In the genomic region with DNA sequence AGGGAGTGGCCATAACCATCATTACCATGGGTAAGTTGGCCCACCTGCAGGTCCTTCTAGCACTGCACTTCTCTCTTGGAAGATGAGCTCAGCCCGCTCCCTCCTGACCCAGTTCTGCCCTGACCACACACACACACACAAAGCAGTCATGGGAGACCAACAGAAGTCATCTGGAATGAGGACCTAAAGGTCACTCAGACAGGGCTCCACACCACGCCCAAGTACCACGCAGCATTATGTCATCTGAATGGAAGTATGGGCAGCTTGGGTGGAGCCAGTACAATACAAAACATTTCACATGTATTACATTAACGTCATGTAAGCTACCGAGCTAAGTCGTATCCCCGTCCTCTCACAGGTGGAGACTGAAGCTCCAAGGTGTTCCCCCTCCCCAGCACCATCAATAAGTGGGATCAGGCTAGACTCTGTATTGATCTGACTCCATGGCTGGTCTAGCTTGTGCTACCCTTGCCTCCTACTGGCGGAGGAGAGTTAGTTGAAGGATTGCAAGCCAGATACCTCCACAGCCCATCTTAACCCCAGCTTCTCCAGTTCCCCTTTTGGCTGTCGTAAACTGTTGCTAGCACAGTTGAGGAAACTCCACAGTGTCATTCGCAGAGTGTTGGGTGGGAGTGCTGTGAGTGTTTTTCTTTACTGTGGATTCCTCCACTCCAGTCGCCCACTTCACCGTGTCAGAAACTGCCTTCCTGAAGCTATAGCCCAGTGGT, we compare ENCODE assay signal across 14 mouse cellular contexts. TPM values are rescaled to one million over a fixed set of nuclear protein-coding genes. Genes with fewer than 3 reads are reported as not detected.
DNase-seq lines count a peak whose midpoint lies in the region; ATAC-seq lines count a peak whose summit lies in the region.
"Had no signal": no experiment of that assay in that cellular context is flagged by ENCODE, and none has a peak within 500 bp of the region (broad histone marks: within the 10 kb centered on the region; RNA-seq: fewer than 3 reads in every experiment).

No protein-coding gene starts in this region.

- peaks cover 29% of the 10 kb centered on the region for H3K4me1 ChIP-seq in forebrain, embryonic 10.5 days
- no peaks in the 10 kb centered on the region for H3K4me1 ChIP-seq in forebrain, embryonic 11.5 days (replicated peaks; ENCODE audit: control insufficient read depth, insufficient read depth, low read length)
- H3K4me1 ChIP-seq in liver, embryonic 12.5 days: peaks cover 44% of the 10 kb centered on the region
- H3K4me1 ChIP-seq in liver, embryonic 11.5 days (replicated peaks; ENCODE audit: control insufficient read depth, insufficient read depth, low read length): peaks cover 24% of the 10 kb centered on the region
- H3K4me1 ChIP-seq in liver, embryonic 15.5 days (replicated peaks): peaks cover 45% of the 10 kb centered on the region
- peaks cover 21% of the 10 kb centered on the region; the same call in 1 of the 2 replicates for H3K4me1 ChIP-seq in stomach, embryonic 15.5 days
- H3K4me1 ChIP-seq in hindbrain, embryonic 11.5 days (replicated peaks; ENCODE audit: control insufficient read depth, insufficient read depth, low read length): no peaks in the 10 kb centered on the region
- H3K4me1 ChIP-seq: forebrain, embryonic 12.5 days had no signal

- DNase-seq in forebrain, embryonic 10.5 days (ENCODE audit: extremely low spot score, low spot score): no peak
- DNase-seq in forebrain, embryonic 11.5 days (ENCODE audit: low spot score): no peak
- DNase-seq in liver, embryonic 11.5 days (ENCODE audit: low spot score): no peak
- no peak for DNase-seq in adrenal gland, postnatal 14 days
- DNase-seq in hindbrain, embryonic 11.5 days (ENCODE audit: low spot score): no peak
- DNase-seq: adrenal gland, postnatal 10 days; cerebellum, postnatal 10 days; heart, postnatal 14 days had no signal

- ATAC-seq in forebrain, embryonic 11.5 days (replicated peaks; ENCODE audit: low FRiP score): no peak
- no peak for ATAC-seq in liver, embryonic 12.5 days
- ATAC-seq in liver, embryonic 11.5 days (replicated peaks; ENCODE audit: low FRiP score): no peak; the same call in 1 of the 2 replicates
- ATAC-seq in liver, embryonic 15.5 days (ENCODE audit: insufficient read depth): no peak
- ATAC-seq in stomach, embryonic 15.5 days (ENCODE audit: insufficient read depth, low FRiP score, low read depth): no peak
- no peak for ATAC-seq in hindbrain, embryonic 11.5 days (ENCODE audit: low FRiP score)

- H3K27me3 ChIP-seq in forebrain, embryonic 10.5 days (ENCODE audit: poor library complexity, severe bottlenecking): no peaks in the 10 kb centered on the region
- no peaks in the 10 kb centered on the region for H3K27me3 ChIP-seq in forebrain, embryonic 11.5 days (ENCODE audit: control insufficient read depth, insufficient read depth, low read length)
- no peaks in the 10 kb centered on the region for H3K27me3 ChIP-seq in liver, embryonic 12.5 days (replicated peaks)
- no peaks in the 10 kb centered on the region for H3K27me3 ChIP-seq in liver, embryonic 11.5 days (replicated peaks; ENCODE audit: control insufficient read depth, insufficient read depth, low read length)
- H3K27me3 ChIP-seq in liver, embryonic 15.5 days: no peaks in the 10 kb centered on the region
- H3K27me3 ChIP-seq in stomach, embryonic 15.5 days (replicated peaks): no peaks in the 10 kb centered on the region
- H3K27me3 ChIP-seq in hindbrain, embryonic 11.5 days (ENCODE audit: control insufficient read depth, insufficient read depth, low read length): no peaks in the 10 kb centered on the region
- H3K27me3 ChIP-seq: forebrain, embryonic 12.5 days had no signal

- no peak overlapping the region for H3K4me3 ChIP-seq in forebrain, embryonic 10.5 days
- H3K4me3 ChIP-seq in forebrain, embryonic 11.5 days (ENCODE audit: low read depth, low read length): no peak overlapping the region
- H3K4me3 ChIP-seq in liver, embryonic 12.5 days: no peak overlapping the region
- H3K4me3 ChIP-seq in liver, embryonic 11.5 days (ENCODE audit: low read depth, low read length): no peak overlapping the region
- H3K4me3 ChIP-seq in liver, embryonic 15.5 days (replicated peaks): no peak overlapping the region
- no peak overlapping the region for H3K4me3 ChIP-seq in stomach, embryonic 15.5 days (replicated peaks)
- no peak overlapping the region for H3K4me3 ChIP-seq in hindbrain, embryonic 11.5 days (ENCODE audit: low read depth, low read length)
- H3K4me3 ChIP-seq: forebrain, embryonic 12.5 days; layer of hippocampus, adult 2 months; megakaryocyte, embryonic 14.5 days had no signal

- H3K9me3 ChIP-seq in forebrain, embryonic 10.5 days: no peaks in the 10 kb centered on the region
- no peaks in the 10 kb centered on the region for H3K9me3 ChIP-seq in forebrain, embryonic 11.5 days (ENCODE audit: control insufficient read depth, low read length)
- H3K9me3 ChIP-seq in liver, embryonic 12.5 days (replicated peaks): no peaks in the 10 kb centered on the region
- H3K9me3 ChIP-seq in liver, embryonic 11.5 days (ENCODE audit: control insufficient read depth, low read length): no peaks in the 10 kb centered on the region
- H3K9me3 ChIP-seq in liver, embryonic 15.5 days (replicated peaks): no peaks in the 10 kb centered on the region
- H3K9me3 ChIP-seq in stomach, embryonic 15.5 days: no peaks in the 10 kb centered on the region
- H3K9me3 ChIP-seq in hindbrain, embryonic 11.5 days (ENCODE audit: control insufficient read depth, low read length): no peaks in the 10 kb centered on the region
- H3K9me3 ChIP-seq: forebrain, embryonic 12.5 days; megakaryocyte, embryonic 14.5 days had no signal

- H3K36me3 ChIP-seq in forebrain, embryonic 10.5 days (replicated peaks): no peaks in the 10 kb centered on the region
- no peaks in the 10 kb centered on the region for H3K36me3 ChIP-seq in forebrain, embryonic 11.5 days (ENCODE audit: control insufficient read depth, insufficient read depth, low read length)
- no peaks in the 10 kb centered on the region for H3K36me3 ChIP-seq in liver, embryonic 12.5 days
- H3K36me3 ChIP-seq in liver, embryonic 11.5 days (ENCODE audit: control insufficient read depth, insufficient read depth, low read length): no peaks in the 10 kb centered on the region
- no peaks in the 10 kb centered on the region for H3K36me3 ChIP-seq in liver, embryonic 15.5 days (replicated peaks)
- H3K36me3 ChIP-seq in stomach, embryonic 15.5 days: no peaks in the 10 kb centered on the region
- no peaks in the 10 kb centered on the region for H3K36me3 ChIP-seq in hindbrain, embryonic 11.5 days (ENCODE audit: control insufficient read depth, insufficient read depth, low read length)
- H3K36me3 ChIP-seq: forebrain, embryonic 12.5 days had no signal

- H3K9ac ChIP-seq in forebrain, embryonic 11.5 days (ENCODE audit: low read length): no peak overlapping the region
- H3K9ac ChIP-seq in liver, embryonic 12.5 days: no peak overlapping the region
- H3K9ac ChIP-seq in liver, embryonic 11.5 days (ENCODE audit: low read depth, low read length): no peak overlapping the region
- H3K9ac ChIP-seq in liver, embryonic 15.5 days: no peak overlapping the region
- H3K9ac ChIP-seq in stomach, embryonic 15.5 days: no peak overlapping the region
- H3K9ac ChIP-seq in hindbrain, embryonic 11.5 days (ENCODE audit: low read depth, low read length): no peak overlapping the region
- H3K9ac ChIP-seq: forebrain, embryonic 12.5 days had no signal

- no peak overlapping the region for H3K4me2 ChIP-seq in forebrain, embryonic 11.5 days (ENCODE audit: low read depth, low read length, severe bottlenecking)
- no peak overlapping the region for H3K4me2 ChIP-seq in liver, embryonic 12.5 days
- H3K4me2 ChIP-seq in liver, embryonic 11.5 days: no peak overlapping the region
- H3K4me2 ChIP-seq in liver, embryonic 15.5 days: no peak overlapping the region
- no peak overlapping the region for H3K4me2 ChIP-seq in stomach, embryonic 15.5 days
- H3K4me2 ChIP-seq in hindbrain, embryonic 11.5 days (replicated peaks; ENCODE audit: low read depth, low read length): no peak overlapping the region
- H3K4me2 ChIP-seq: forebrain, embryonic 12.5 days had no signal

- 90% methylated on average over 12 of the region's 12 CpGs for WGBS in forebrain, embryonic 10.5 days
- WGBS in forebrain, embryonic 11.5 days: 93% methylated on average over 12 of the region's 12 CpGs
- WGBS in liver, embryonic 12.5 days (ENCODE audit: insufficient replicate concordance): 68% methylated on average over 12 of the region's 12 CpGs
- 84% methylated on average over 12 of the region's 12 CpGs for WGBS in liver, embryonic 11.5 days
- WGBS in liver, embryonic 15.5 days (ENCODE audit: insufficient replicate concordance): 59% methylated on average over 12 of the region's 12 CpGs
- 80% methylated on average over 12 of the region's 12 CpGs for WGBS in stomach, embryonic 15.5 days
- WGBS in hindbrain, embryonic 11.5 days: 91% methylated on average over 12 of the region's 12 CpGs

- 0 out of 2 replicates have a peak overlapping the region, but pooled peaks have one; percentile 22 for H3K27ac ChIP-seq in forebrain, embryonic 10.5 days
- H3K27ac ChIP-seq in forebrain, embryonic 11.5 days (ENCODE audit: low read depth, low read length): no peak overlapping the region
- peak overlapping the region; percentile 20; the same call in 1 of the 2 replicates for H3K27ac ChIP-seq in liver, embryonic 12.5 days
- no peak overlapping the region for H3K27ac ChIP-seq in liver, embryonic 11.5 days (ENCODE audit: low read depth, low read length)
- peak overlapping the region; percentile 48; the same call in 1 of the 2 replicates for H3K27ac ChIP-seq in liver, embryonic 15.5 days (replicated peaks)
- peak overlapping the region; percentile 76 for H3K27ac ChIP-seq in stomach, embryonic 15.5 days
- H3K27ac ChIP-seq in hindbrain, embryonic 11.5 days (ENCODE audit: low read depth, low read length): no peak overlapping the region
- H3K27ac ChIP-seq: layer of hippocampus, adult 2 months had no signal

RNA-seq across cellular contexts. Expression of a gene that starts 19.9 kb away (rescaled TPM):
- polyA plus RNA-seq in forebrain, embryonic 10.5 days (2016; fragmentation: Nextera tagmentation; extraction: Ambion mirVana): 9.2 and 9.6 TPM in 2 replicates
- 8.5 and 9.7 TPM in 2 replicates for polyA plus RNA-seq in forebrain, embryonic 11.5 days (2014; fragmentation: Nextera tagmentation; extraction: Ambion mirVana)
- 5.6 and 5.7 TPM in 2 replicates for polyA plus RNA-seq in liver, embryonic 12.5 days (2016; fragmentation: Nextera tagmentation; extraction: Ambion mirVana)
- 6.7 and 7.3 TPM in 2 replicates for polyA plus RNA-seq in liver, embryonic 11.5 days (2014; fragmentation: Nextera tagmentation; extraction: Ambion mirVana)
- polyA plus RNA-seq in liver, embryonic 15.5 days (2015; fragmentation: Nextera tagmentation; extraction: Ambion mirVana): 5.2 and 6.3 TPM in 2 replicates
- 14.1 and 16.6 TPM in 2 replicates for polyA plus RNA-seq in stomach, embryonic 15.5 days (2015; fragmentation: Nextera tagmentation; extraction: Ambion mirVana)
- total RNA-seq in adrenal gland, postnatal 14 days (2021): 13.9 and 20.0 TPM in 2 replicates
- 6.5 and 7.7 TPM in 2 replicates for polyA plus RNA-seq in hindbrain, embryonic 11.5 days (2014; fragmentation: Nextera tagmentation; extraction: Ambion mirVana)

RNA-seq across cellular contexts. Expression of a gene that starts 20.5 kb away (rescaled TPM):
- polyA plus RNA-seq in forebrain, embryonic 10.5 days (2016; fragmentation: Nextera tagmentation; extraction: Ambion mirVana): 35.3 and 42.3 TPM in 2 replicates
- polyA plus RNA-seq in forebrain, embryonic 11.5 days (2014; fragmentation: Nextera tagmentation; extraction: Ambion mirVana): 38.2 and 39.9 TPM in 2 replicates
- 18.3 and 20.9 TPM in 2 replicates for polyA plus RNA-seq in liver, embryonic 12.5 days (2016; fragmentation: Nextera tagmentation; extraction: Ambion mirVana)
- polyA plus RNA-seq in liver, embryonic 11.5 days (2014; fragmentation: Nextera tagmentation; extraction: Ambion mirVana): 27.9 and 29.1 TPM in 2 replicates
- 10.1 and 10.3 TPM in 2 replicates for polyA plus RNA-seq in liver, embryonic 15.5 days (2015; fragmentation: Nextera tagmentation; extraction: Ambion mirVana)
- 28.2 and 32.1 TPM in 2 replicates for polyA plus RNA-seq in stomach, embryonic 15.5 days (2015; fragmentation: Nextera tagmentation; extraction: Ambion mirVana)
- total RNA-seq in adrenal gland, postnatal 14 days (2021): 19.9 and 22.2 TPM in 2 replicates
- polyA plus RNA-seq in hindbrain, embryonic 11.5 days (2014; fragmentation: Nextera tagmentation; extraction: Ambion mirVana): 32.5 and 32.6 TPM in 2 replicates

RNA-seq across cellular contexts. Expression of a gene that starts 34.4 kb away (rescaled TPM):
- 0.42 TPM in 1 of 2 replicates, not detected in the other for polyA plus RNA-seq in forebrain, embryonic 10.5 days (2016; fragmentation: Nextera tagmentation; extraction: Ambion mirVana)
- polyA plus RNA-seq in forebrain, embryonic 11.5 days (2014; fragmentation: Nextera tagmentation; extraction: Ambion mirVana): not detected in 2 replicates
- polyA plus RNA-seq in liver, embryonic 12.5 days (2016; fragmentation: Nextera tagmentation; extraction: Ambion mirVana): 0.11 and 0.20 TPM in 2 replicates
- not detected in 2 replicates for polyA plus RNA-seq in liver, embryonic 11.5 days (2014; fragmentation: Nextera tagmentation; extraction: Ambion mirVana)
- 0.17 and 0.21 TPM in 2 replicates for polyA plus RNA-seq in liver, embryonic 15.5 days (2015; fragmentation: Nextera tagmentation; extraction: Ambion mirVana)
- polyA plus RNA-seq in stomach, embryonic 15.5 days (2015; fragmentation: Nextera tagmentation; extraction: Ambion mirVana): 0.32 and 0.40 TPM in 2 replicates
- 0.68 and 0.82 TPM in 2 replicates for total RNA-seq in adrenal gland, postnatal 14 days (2021)
- polyA plus RNA-seq in hindbrain, embryonic 11.5 days (2014; fragmentation: Nextera tagmentation; extraction: Ambion mirVana): not detected in 2 replicates
- total RNA-seq: heart, postnatal 14 days; layer of hippocampus, adult 2 months had no signal

RNA-seq across cellular contexts. Expression of a gene that starts 44.0 kb away (rescaled TPM):
- polyA plus RNA-seq in forebrain, embryonic 10.5 days (2016; fragmentation: Nextera tagmentation; extraction: Ambion mirVana): 0.95 and 1.3 TPM in 2 replicates
- 1.1 and 1.9 TPM in 2 replicates for polyA plus RNA-seq in forebrain, embryonic 11.5 days (2014; fragmentation: Nextera tagmentation; extraction: Ambion mirVana)
- 11.6 and 11.9 TPM in 2 replicates for polyA plus RNA-seq in liver, embryonic 12.5 days (2016; fragmentation: Nextera tagmentation; extraction: Ambion mirVana)
- 8.1 and 10.1 TPM in 2 replicates for polyA plus RNA-seq in liver, embryonic 11.5 days (2014; fragmentation: Nextera tagmentation; extraction: Ambion mirVana)
- polyA plus RNA-seq in liver, embryonic 15.5 days (2015; fragmentation: Nextera tagmentation; extraction: Ambion mirVana): 50.6 and 59.0 TPM in 2 replicates
- polyA plus RNA-seq in stomach, embryonic 15.5 days (2015; fragmentation: Nextera tagmentation; extraction: Ambion mirVana): 2.3 and 4.0 TPM in 2 replicates
- 6.2 and 22.7 TPM in 2 replicates for total RNA-seq in adrenal gland, postnatal 14 days (2021)
- polyA plus RNA-seq in hindbrain, embryonic 11.5 days (2014; fragmentation: Nextera tagmentation; extraction: Ambion mirVana): 0.67 and 1.1 TPM in 2 replicates

RNA-seq across cellular contexts. Expression of a gene that starts 50.6 kb away (rescaled TPM):
- not detected in 2 replicates for polyA plus RNA-seq in forebrain, embryonic 10.5 days (2016; fragmentation: Nextera tagmentation; extraction: Ambion mirVana)
- 0.13 TPM in 1 of 2 replicates, not detected in the other for polyA plus RNA-seq in forebrain, embryonic 11.5 days (2014; fragmentation: Nextera tagmentation; extraction: Ambion mirVana)
- 0.08 TPM in 1 of 2 replicates, not detected in the other for polyA plus RNA-seq in liver, embryonic 12.5 days (2016; fragmentation: Nextera tagmentation; extraction: Ambion mirVana)
- 0.13 and 0.40 TPM in 2 replicates for polyA plus RNA-seq in liver, embryonic 11.5 days (2014; fragmentation: Nextera tagmentation; extraction: Ambion mirVana)
- polyA plus RNA-seq in liver, embryonic 15.5 days (2015; fragmentation: Nextera tagmentation; extraction: Ambion mirVana): 0.22 and 0.26 TPM in 2 replicates
- polyA plus RNA-seq in stomach, embryonic 15.5 days (2015; fragmentation: Nextera tagmentation; extraction: Ambion mirVana): not detected in 2 replicates
- total RNA-seq in adrenal gland, postnatal 14 days (2021): 0.64 and 0.96 TPM in 2 replicates
- 0.11 TPM in 1 of 2 replicates, not detected in the other for polyA plus RNA-seq in hindbrain, embryonic 11.5 days (2014; fragmentation: Nextera tagmentation; extraction: Ambion mirVana)

Comparison
In these comparisons a context has a peak if more than half of its experiments do, and no peak if none do; other contexts are left out.
1. H3K27ac ChIP-seq: peak in forebrain, embryonic 10.5 days (single experiment), liver, embryonic 12.5 days (single experiment), liver, embryonic 15.5 days (single experiment) and stomach, embryonic 15.5 days (single experiment); none in forebrain, embryonic 11.5 days (single experiment), liver, embryonic 11.5 days (single experiment) and hindbrain, embryonic 11.5 days (single experiment).